Mouse (Mus musculus): ENCODE data around the gene Zfyve9.
"Not testable (repeated sequence)": the region's sequence is repeated elsewhere in the genome, so short reads cannot be mapped to it uniquely, and the experiment has no call there.

GRCm38 (mm10) chr4:108687098-108687497 is 93.5 kb downstream of the Zfyve9 start:
- not testable (repeated sequence) for TF ChIP-seq CTCF, EP300 (IDR thresholded peaks at IDR 0.05; ENCODE audit: low read depth)
